Mouse (Mus musculus) gastrocnemius, postnatal 14 days (tissue): Measurements from ENCODE around the gene Gm10134. TPM values are rescaled to one million over a fixed set of nuclear protein-coding genes. Genes with fewer than 3 reads are reported as not detected.

Experiments
- DNase-seq: peaks from one replicate; pipeline ENCODE4 v3.0.0; 2021; ENCODE audit warnings: mixed read lengths
- intact Hi-C: fragments of 180-260 bp; cut with DNase I; formaldehyde crosslinking; loops from one replicate; pipeline ENCODE4 v1.15.1; 2025; ENCODE audit warnings: low total_unique reads
- total RNA-seq, 2 experiments: library from RNA; stranded (reverse); gene quantifications; 2 replicates each; pipeline ENCODE4 v1.2.3; 2021

The Gm10134 gene
- total RNA-seq, 2 experiments from 2014 or later: 0.90 TPM; not detected in 1

GRCm38 (mm10) chr2:28545976-28546375, 40.1 kb downstream of the Gm10134 start:
- DNase-seq: no peak
- intact Hi-C loops: no loop called here

DNA sequence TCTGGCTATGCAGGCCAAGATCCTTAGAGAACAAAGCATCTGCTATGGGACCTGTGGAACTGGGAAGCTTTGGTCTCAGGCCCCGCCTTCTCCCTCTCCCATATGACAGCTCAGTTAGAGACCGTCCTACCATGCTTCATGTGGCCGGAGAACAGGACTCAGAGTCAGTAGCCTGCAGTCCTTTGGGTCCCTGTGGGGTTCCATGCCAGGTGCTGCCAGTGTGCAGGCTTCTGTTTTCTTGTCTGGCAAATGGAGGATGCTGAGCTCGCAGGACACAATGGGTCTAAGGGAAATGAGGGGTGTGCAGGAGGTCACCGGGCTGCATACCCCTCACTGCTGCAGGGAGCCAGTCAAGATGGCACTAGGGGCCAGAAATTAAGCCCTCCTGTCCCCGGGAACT, 40.7 kb downstream of the Gm10134 start:
- no peak for DNase-seq
- intact Hi-C loops: no loop called here

GRCm38 (mm10) chr2:28547237-28548172, 41.6 kb downstream of the Gm10134 start:
- intact Hi-C loops: loop anchor here (2.0 kb wide), 1 partner anchor 31 kb away; no protein-coding TSS in a partner anchor

DNA sequence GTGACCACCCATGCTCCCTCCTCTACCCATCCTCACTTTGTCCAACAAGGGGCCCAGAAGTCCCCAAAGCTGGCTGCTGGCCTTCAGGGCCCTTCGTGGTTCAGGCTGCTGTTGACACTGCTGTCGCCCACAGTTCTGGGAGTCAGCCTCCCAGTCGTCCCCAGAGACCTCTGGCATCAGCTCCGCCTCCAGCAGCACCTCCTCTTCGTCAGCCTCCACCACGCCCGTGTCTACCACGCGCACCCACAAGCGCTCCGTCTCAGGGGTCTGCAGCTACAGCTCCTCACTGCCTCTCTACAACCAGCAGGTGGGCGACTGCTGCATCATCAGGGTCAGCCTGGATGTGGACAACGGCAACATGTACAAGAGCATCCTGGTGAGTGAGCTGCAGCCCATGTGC, 43.3 kb downstream of the Gm10134 start:
- intact Hi-C loops: loop anchor here (2.0 kb wide), 1 partner anchor 32 kb away; no protein-coding TSS in a partner anchor
- DNase-seq: no peak

More at GRCm38 (mm10) chr2:28547237-28548172, 41.6 kb downstream of the Gm10134 start:
- peak; percentile 81 for DNase-seq

GRCm38 (mm10) chr2:28552301-28552700, 46.4 kb downstream of the Gm10134 start:
- no peak for DNase-seq
- intact Hi-C loops: no loop called here

Other genes with a start within 250 kb of the Gm10134 start
- 1 to 10 TPM; 1.5 to 2.7 TPM for gene Ppp1r26, start 59.3 kb upstream of the Gm10134 start, total RNA-seq
- gene 1700007K13Rik, start 39.8 kb upstream of the Gm10134 start, total RNA-seq: under 1 TPM in 1 of 2 experiments, not detected in 1; 0.55 TPM
- 10 to 100 TPM; 25.3 to 28.5 TPM for gene Mrps2, start 38.0 kb upstream of the Gm10134 start, total RNA-seq
- gene Gbgt1, start 9.2 kb upstream of the Gm10134 start, total RNA-seq: 1 to 10 TPM; 1.7 to 1.9 TPM
- 10 to 100 TPM; 17.1 to 25.3 TPM for gene Ralgds, start 7.0 kb downstream of the Gm10134 start, total RNA-seq
- gene Cel, start 57.3 kb downstream of the Gm10134 start, total RNA-seq: not detected
- 1 to 10 TPM; 7.1 to 7.4 TPM for gene Gtf3c5, start 77.7 kb downstream of the Gm10134 start, total RNA-seq
- not detected for gene Gfi1b, start 115.9 kb downstream of the Gm10134 start, total RNA-seq
- gene Tsc1, start 135.1 kb downstream of the Gm10134 start, total RNA-seq: 10 to 100 TPM; 16.5 to 19.5 TPM
- gene Spaca9, start 193.6 kb downstream of the Gm10134 start, total RNA-seq: not detected
- not detected for gene Ak8, start 194.1 kb downstream of the Gm10134 start, total RNA-seq